Mouse (Mus musculus): ENCODE results near the gene Myh3. TPM values are rescaled to one million over a fixed set of nuclear protein-coding genes. Genes with fewer than 3 reads are reported as not detected.
A peak's percentile ranks its signal among the peaks of the same experiment; 100 is the strongest.

The Myh3 gene
- total RNA-seq (2021): 1 to 10 TPM; 3.5 to 6.2 TPM

DNA sequence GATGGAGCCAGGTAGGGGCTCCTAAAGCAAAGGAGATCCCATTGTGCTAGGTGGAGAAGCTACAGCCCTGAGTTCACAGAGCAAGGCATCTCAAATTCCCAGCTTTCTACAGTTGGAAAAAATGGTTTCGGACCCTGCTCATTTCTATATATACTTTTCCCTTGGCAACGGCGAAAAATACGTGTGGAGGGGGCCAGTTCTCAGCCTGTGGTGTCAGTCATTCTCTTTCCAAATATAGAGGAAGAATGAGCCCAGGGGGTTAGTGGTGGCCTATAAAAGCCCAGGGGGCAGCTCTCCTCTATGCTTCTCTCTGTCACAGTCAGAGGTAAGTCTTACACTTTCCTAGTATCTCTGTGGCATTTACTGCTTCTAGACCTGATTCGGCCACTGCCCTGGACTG, at the start of gene Myh3:
Gene Myh3 (plus strand): TSS at position 301 of the 400 bp plus-strand sequence.
- intact Hi-C loops (cut with DNase I): no loop called here
- DNase-seq (ENCODE audit: low spot score in 2 of 2): no peak

DNA sequence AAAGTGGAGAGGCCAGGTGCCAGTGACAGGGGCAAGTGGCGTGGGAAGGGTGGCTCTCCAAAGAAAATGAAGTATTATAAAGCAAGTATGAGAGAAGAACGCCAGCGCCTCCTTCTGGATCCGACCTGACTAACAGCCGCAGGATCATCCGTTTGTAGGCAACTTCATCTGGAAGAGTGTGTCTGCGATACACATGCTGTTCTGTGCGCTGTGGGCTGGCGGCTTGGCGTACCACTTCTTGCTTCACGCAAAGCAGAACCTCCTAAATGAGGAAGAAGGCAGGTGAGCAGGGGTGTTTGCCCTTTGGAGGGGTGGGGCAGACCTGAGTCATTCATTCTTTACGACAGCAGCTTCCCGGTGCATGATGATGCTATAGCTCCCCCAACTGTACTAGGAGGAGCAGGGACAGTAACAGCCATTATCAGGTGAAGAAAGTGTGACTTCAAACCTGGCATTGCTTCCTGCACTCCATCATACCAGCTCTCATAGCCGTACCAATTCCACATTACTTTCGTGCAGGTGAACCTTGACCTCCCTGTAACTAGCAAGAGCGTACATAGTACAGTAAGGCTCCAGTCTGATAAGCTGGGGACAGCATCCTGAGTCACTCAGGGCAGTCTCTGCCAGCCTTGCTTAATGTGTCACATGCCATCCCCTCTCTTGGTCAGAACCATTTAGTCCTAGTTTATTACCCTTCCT, 47.0 kb upstream of the Myh3 start:
- intact Hi-C loops (cut with DNase I): no loop called here
- DNase-seq (ENCODE audit: low spot score in 2 of 2): no peak

DNA sequence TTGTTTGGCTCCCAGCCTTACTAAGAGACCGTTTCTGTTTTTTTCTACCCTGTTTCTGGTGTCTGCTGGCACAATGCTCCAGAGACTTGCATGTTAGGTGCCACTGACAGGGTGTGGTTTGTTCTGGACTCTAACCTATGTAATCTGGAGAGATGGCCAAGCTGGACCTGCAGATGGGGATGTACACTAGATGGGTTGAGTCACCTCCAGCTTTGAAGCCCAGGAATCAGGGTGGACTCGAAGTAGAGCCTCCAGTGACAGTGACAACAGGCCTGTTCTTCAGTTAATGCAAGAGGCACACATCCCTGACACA, 46.5 kb upstream of the Myh3 start:
- intact Hi-C loops (cut with DNase I): no loop called here

GRCm38 (mm10) chr11:67034775-67035485, 43.2 kb upstream of the Myh3 start:
- no peak for DNase-seq (ENCODE audit: low spot score in 2 of 2)
- intact Hi-C loops (cut with DNase I): no loop called here

More for the DNA sequence above, 46.5 kb upstream of the Myh3 start:
- no peak for DNase-seq (ENCODE audit: low spot score in 2 of 2)

DNA sequence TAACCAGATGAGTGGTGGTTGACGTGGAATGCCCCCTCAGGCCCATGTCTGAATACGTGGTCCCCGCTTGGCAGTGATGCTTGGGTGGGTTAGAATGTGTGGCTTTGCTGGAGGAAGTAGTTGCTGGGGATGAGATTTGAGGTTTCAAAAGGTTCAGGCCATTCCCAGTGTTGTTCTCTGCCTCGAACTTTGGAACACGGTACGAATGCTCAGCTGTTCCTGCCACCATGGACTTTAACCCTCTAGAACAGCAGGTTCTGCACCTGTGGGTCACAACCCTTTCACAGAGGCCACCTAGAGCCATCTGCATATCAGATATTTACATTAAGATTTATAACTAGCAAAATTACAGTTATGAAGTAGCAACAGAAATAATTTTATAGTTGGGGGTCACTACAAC, 41.9 kb upstream of the Myh3 start:
- intact Hi-C loops (cut with DNase I): no loop called here
- DNase-seq (ENCODE audit: low spot score in 2 of 2): no peak

DNA sequence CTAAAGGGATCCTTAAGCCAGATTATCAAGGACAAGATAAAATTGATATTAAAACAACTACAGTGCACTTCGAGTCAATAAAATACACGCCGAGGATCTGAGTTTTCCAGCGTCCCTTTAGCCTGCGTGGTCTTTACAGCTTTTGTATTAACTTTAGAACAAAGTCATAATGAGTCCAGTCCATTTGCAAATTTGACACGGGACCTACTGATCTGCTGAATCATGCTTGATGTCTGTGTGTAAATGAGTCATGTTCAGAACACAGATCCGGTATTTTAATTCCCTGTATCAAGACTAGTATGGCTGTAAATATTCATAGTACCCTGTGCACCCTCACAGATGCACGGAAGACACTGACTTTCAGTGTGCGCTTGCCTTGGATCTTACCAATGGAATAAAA, 41.2 kb upstream of the Myh3 start:
- no peak for DNase-seq (ENCODE audit: low spot score in 2 of 2)
- intact Hi-C loops (cut with DNase I): no loop called here

- no peak for DNase-seq (ENCODE audit: low spot score in 2 of 2)
- intact Hi-C loops (cut with DNase I): no loop called here
Observed at GRCm38 (mm10) chr11:67039799-67040198, 38.3 kb upstream of the Myh3 start.

DNA sequence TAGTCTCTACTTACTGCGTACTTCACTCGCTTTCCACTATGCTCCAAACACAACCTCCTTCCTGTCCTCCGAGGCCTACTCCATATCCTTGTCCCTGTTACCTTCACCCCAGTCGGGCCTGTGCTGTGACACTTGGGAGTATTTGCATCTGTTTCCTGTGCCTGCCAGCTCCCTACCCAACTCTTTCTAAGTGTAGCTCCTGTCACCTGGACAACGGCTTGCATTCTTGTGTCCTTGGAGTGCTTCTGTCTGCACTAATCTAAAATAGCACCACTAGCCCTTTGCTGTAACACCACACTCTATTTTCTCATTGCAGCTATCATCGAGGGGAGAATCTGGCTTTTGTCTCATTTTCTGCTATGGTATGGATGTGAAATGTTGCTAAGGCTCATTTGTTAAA, 37.6 kb upstream of the Myh3 start:
- intact Hi-C loops (cut with DNase I): no loop called here
- DNase-seq (ENCODE audit: low spot score in 2 of 2): no peak

GRCm38 (mm10) chr11:67043007-67043406, 35.1 kb upstream of the Myh3 start:
- intact Hi-C loops (cut with DNase I): loop anchor here (2.0 kb wide), 1 partner anchor 16 kb away; no protein-coding TSS in a partner anchor
- no peak for DNase-seq (ENCODE audit: low spot score in 2 of 2)

DNA sequence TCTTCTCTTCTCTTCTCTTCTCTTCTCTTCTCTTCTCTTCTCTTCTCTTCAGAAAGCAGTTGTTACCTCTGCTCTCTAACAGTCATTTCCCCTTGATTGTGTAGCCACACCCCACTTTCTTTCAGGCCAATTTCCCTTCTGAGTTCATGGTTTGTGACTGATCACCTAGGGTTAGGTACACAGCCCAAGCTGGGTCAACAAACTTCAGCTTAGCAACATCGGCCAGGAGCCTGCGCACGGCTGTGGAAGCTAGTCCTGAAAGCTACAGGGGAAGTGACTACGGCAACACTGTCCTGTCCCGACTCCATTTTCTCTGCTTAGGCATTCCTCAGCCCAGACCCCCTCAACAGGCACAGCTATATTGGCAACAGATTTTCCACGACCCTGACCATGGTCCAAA, 33.1 kb upstream of the Myh3 start:
- intact Hi-C loops (cut with DNase I): no loop called here
- DNase-seq (ENCODE audit: low spot score in 2 of 2): no peak

DNA sequence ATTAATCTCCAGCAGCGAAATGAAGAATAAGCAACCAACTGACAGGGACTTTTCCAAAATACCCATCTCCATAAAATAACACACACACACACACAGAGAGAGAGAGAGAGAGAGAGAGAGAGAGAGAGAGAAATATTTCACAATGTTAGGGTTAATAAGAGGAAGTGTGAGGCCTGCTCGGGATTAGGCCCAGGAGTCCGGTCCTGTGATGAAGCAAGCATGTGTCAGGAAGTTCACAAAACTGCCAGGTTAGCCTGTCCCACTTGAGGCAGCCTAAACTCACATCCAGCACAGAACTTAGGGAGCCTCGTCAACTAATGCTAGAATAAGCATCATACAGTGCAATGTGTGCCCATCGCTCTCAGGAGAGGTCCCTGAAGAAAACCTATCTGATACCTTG, 30.9 kb upstream of the Myh3 start:
- DNase-seq (ENCODE audit: low spot score in 2 of 2): no peak
- intact Hi-C loops (cut with DNase I): no loop called here

- no peak for DNase-seq (ENCODE audit: low spot score in 2 of 2)
- intact Hi-C loops (cut with DNase I): no loop called here
Observed at GRCm38 (mm10) chr11:67048496-67048895, 29.6 kb upstream of the Myh3 start.

GRCm38 (mm10) chr11:67049256-67049655, 28.8 kb upstream of the Myh3 start:
- intact Hi-C loops (cut with DNase I): no loop called here
- no peak for DNase-seq (ENCODE audit: low spot score in 2 of 2)

DNA sequence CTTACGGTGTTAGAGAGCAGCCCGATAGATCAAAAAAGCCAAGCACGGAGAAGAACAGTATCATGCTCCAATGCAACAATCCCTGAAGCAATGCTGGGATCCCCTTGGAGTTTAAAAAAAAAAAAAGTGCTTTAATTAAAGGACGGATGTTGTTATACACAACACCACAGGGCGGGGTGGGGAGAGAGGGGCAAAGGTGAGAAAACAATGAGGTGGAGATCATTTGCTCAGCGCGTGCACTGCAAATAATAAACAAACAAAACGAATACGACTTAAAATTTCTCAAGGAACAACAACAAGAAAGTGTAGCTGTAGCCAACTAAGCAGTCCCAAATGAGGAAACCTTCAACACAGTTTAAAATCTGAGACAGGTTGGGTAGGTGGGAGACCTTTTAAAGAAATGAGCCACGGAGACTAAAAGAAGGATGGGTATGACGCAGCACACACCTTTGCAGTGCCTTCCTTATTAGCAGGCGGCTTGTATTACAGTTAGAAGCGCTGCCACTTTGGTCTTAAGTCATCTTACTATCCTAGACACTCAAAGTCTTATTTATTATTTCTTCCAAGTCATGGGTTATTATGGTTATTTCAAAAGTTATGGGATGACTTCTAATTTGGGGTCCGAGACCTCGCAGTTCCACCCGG, 26.3 kb upstream of the Myh3 start:
- DNase-seq (ENCODE audit: low spot score in 2 of 2): no peak
- intact Hi-C loops (cut with DNase I): no loop called here

DNA sequence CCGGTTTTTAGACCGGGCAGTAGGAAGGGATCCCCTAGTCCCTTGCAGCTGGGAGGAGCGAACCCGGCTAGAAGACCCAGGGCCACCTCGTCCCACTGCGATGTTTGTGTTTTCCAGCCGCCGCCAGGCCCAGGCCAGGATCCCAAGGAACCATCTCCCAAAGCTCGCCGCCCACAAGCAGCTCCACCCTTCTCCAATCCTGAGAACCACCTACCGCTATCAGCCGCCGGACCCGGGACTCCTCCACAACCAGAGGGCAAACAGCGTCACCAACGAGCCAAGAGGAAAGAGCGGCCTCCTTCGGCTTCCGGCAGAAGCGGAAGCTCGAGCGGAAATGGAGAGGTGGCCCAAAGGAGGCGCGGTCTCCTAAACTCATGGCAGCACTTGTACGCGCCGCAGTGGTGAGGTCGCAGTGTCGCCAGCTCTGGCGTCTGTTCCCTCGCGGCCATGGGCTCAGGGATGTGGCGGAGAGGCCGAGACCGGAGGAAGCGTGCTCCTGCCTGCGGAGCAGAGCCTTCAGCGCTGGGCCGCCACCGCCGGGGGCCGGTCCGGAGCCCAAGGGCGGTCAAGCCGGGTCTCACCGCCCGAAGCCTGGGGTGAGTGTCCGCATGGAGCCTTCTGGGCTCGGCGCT, 25.7 kb upstream of the Myh3 start, which contains the start of the genes Adprm and Sco1:
Gene Adprm (minus strand): TSS at position 274 of the 632 bp plus-strand sequence.
Gene Sco1 (plus strand): TSS at position 350 of the 632 bp plus-strand sequence.
- intact Hi-C loops (cut with DNase I): no loop called here
- peak; percentile 88 to 91 for DNase-seq (ENCODE audit: low spot score in 2 of 2)

- intact Hi-C loops (cut with DNase I): no loop called here
- DNase-seq (ENCODE audit: low spot score in 2 of 2): no peak
Observed at GRCm38 (mm10) chr11:67054754-67055365, 23.2 kb upstream of the Myh3 start.

DNA sequence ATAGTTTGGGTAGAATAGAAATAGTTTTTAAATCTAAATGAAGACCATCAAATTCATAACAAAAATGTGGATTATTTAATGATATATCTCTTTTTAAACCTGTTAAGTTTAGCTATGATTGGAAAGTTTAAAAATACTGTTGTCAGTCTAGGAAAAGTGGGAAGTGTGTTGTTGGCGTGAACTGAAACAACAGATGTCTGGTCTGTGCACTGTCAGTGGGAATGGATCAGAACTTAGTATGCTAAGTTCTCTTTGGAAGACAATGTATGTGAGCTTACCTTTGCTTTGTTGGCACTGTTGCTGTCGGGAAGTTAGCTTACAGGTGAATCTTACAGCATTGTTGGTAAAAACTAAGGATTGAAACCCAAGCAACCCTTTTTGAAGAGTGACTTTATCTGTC, 16.8 kb upstream of the Myh3 start:
- intact Hi-C loops (cut with DNase I): no loop called here
- DNase-seq (ENCODE audit: low spot score in 2 of 2): no peak

GRCm38 (mm10) chr11:67062726-67063125, 15.4 kb upstream of the Myh3 start:
- intact Hi-C loops (cut with DNase I): no loop called here
- DNase-seq (ENCODE audit: low spot score in 2 of 2): peak in 1 of 2 experiments; percentile 44

DNA sequence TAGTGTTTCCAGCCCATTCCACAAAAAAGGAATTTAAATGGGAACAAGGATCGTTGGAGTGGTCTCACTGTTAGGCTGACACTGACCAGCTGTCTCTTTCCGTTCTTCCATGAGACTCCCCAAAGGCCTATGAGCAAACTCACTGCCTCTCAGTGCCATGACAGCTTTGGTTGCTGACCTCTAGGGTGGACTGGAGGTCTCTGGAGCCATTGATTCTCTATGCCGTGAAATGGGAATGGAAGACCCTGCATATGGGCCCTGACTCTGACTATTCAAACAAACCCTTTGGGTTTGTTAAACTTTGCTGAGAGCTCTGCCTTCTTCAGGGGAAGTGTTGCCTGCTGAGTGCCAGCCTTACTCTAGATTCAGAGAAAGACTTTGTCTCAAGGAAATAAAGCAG, 10.4 kb upstream of the Myh3 start:
- intact Hi-C loops (cut with DNase I): no loop called here

GRCm38 (mm10) chr11:67072615-67073130, 5.4 kb upstream of the Myh3 start:
- intact Hi-C loops (cut with DNase I): no loop called here
- no peak for DNase-seq (ENCODE audit: low spot score in 2 of 2)

More for the DNA sequence above, 10.4 kb upstream of the Myh3 start:
- DNase-seq (ENCODE audit: low spot score in 2 of 2): no peak

Measured in left cerebral cortex, postnatal 36 days (tissue).